Mouse (Mus musculus) layer of hippocampus, adult 18-20 months (tissue): ENCODE data around the gene Lcp1. TPM values are rescaled to one million over a fixed set of nuclear protein-coding genes. Genes with fewer than 3 reads are reported as not detected.
A peak's percentile ranks its signal among the peaks of the same experiment; 100 is the strongest.
"Not testable (repeated sequence)": the region's sequence is repeated elsewhere in the genome, so short reads cannot be mapped to it uniquely, and the experiment has no call there.

Experiments
- DNase-seq, 2 experiments: peaks; one replicate each; pipeline ENCODE4 v3.0.0; 2022; ENCODE audit warnings: low spot score in 2 of 2
- long read RNA-seq: library from polyadenylated mRNA; stranded (forward); transcript quantifications from one replicate; pipeline ENCODE4 v2.0.0, GENCODE M21; 2021
- total RNA-seq, 2 experiments: library from RNA; stranded (reverse); gene quantifications; 2 replicates each; pipeline ENCODE4 v1.2.3; 2021

Gene Lcp1
- 1 to 10 TPM; 5.2 to 6.0 TPM for total RNA-seq
- long read RNA-seq, partial matches to known transcripts, result 10 of 12 reads
- long read RNA-seq, other reads (novel, unspliced or antisense), result 2 of 12 reads

GRCm38 (mm10) chr14:75130501-75131318 lies at the start of gene Lcp1, which contains the start of gene Lrrc63:
Lcp1 (plus strand) TSS chr14:75131101.
Lrrc63 (minus strand) TSS chr14:75130881.
- DNase-seq, result peak; percentile 11 to 61

- DNase-seq, result no peak
Measured at GRCm38 (mm10) chr14:75102956-75103355, 27.9 kb upstream of the Lcp1 start.

GRCm38 (mm10) chr14:75121658-75122057 lies 9.2 kb upstream of the Lcp1 start:
- no peak for DNase-seq

GRCm38 (mm10) chr14:75131324-75131935 lies 529 bp downstream of the Lcp1 start:
- DNase-seq, result peak in 1 of 2 experiments; percentile 2

GRCm38 (mm10) chr14:75136119-75136966 lies 5.4 kb downstream of the Lcp1 start:
- DNase-seq, result no peak

GRCm38 (mm10) chr14:75138503-75138902 lies 7.6 kb downstream of the Lcp1 start:
- DNase-seq, result no peak

- DNase-seq, result no peak
Measured at GRCm38 (mm10) chr14:75139225-75139624, 8.3 kb downstream of the Lcp1 start.

GRCm38 (mm10) chr14:75147706-75148105 lies 16.8 kb downstream of the Lcp1 start:
- DNase-seq, result not testable (repeated sequence)

GRCm38 (mm10) chr14:75148229-75148628 lies 17.3 kb downstream of the Lcp1 start:
- DNase-seq, result no peak

GRCm38 (mm10) chr14:75150653-75151052 lies 19.8 kb downstream of the Lcp1 start:
- DNase-seq, result no peak

GRCm38 (mm10) chr14:75151146-75151545 lies 20.2 kb downstream of the Lcp1 start:
- DNase-seq, result no peak

GRCm38 (mm10) chr14:75154481-75154880 lies 23.6 kb downstream of the Lcp1 start:
- no peak for DNase-seq

- DNase-seq, result no peak
Measured at GRCm38 (mm10) chr14:75159375-75159774, 28.5 kb downstream of the Lcp1 start.

GRCm38 (mm10) chr14:75163866-75164265 lies 33.0 kb downstream of the Lcp1 start:
- no peak for DNase-seq

GRCm38 (mm10) chr14:75164345-75164744 lies 33.4 kb downstream of the Lcp1 start:
- no peak for DNase-seq

- no peak for DNase-seq
Measured at GRCm38 (mm10) chr14:75165574-75166131, 34.8 kb downstream of the Lcp1 start.

- no peak for DNase-seq
Measured at GRCm38 (mm10) chr14:75168501-75168900, 37.6 kb downstream of the Lcp1 start.

GRCm38 (mm10) chr14:75170546-75170945 lies 39.6 kb downstream of the Lcp1 start:
- DNase-seq, result no peak

- no peak for DNase-seq
Measured at GRCm38 (mm10) chr14:75174296-75174695, 43.4 kb downstream of the Lcp1 start.

- peak in 1 of 2 experiments; percentile 10 for DNase-seq
Measured at GRCm38 (mm10) chr14:75174731-75175555, 44.0 kb downstream of the Lcp1 start.
